Mouse (Mus musculus) MEL (cell line): ENCODE results near the gene 4430402I18Rik.

Experiments used
- CTCF ChIP-seq, 3 experiments: IDR thresholded peaks in 2 of 3; conservative IDR thresholded peaks in 1 of 3; 2 replicates each; pipeline ENCODE4 v1.5.1; 2011 to 2012; ENCODE audit warnings: low read length in 3 of 3, low read depth in 2 of 3, mild to moderate bottlenecking in 2 of 3, improper control_type of control experiment in 1 of 3, inconsistent platforms in 1 of 3, mixed read lengths in 1 of 3, moderate library complexity in 1 of 3; ENCODE audit not compliant: control insufficient read depth in 1 of 3, insufficient read depth in 1 of 3, poor library complexity in 1 of 3, severe bottlenecking in 1 of 3
- ZC3H11A ChIP-seq: IDR thresholded peaks from 2 replicates; pipeline ENCODE4 v1.6.1; 2012; ENCODE audit warnings: low read depth, mild to moderate bottlenecking, inconsistent platforms, low read length, improper control_type of control experiment

DNA sequence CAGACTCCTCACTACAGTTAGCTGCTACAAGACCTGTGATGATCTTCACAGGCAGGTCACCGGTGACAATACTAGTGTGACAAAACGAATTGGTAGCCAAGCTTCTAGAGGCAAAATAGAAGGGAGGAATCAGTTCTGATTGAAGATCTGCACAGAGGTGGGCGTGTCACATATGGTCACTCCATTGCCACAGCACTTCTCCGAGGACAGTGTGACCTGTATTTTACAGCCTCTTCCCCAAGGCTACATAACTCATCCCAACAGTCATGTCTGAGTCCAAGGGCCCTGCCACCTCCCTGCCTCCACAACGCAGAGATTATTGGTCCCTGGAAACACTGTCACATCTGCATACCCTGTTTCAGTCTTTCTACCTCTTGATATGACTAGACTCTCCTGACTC, 1.6 kb upstream of the 4430402I18Rik start:
- no peak for TF ChIP-seq CTCF (IDR thresholded peaks at IDR 0.05 in 2 of 3, conservative IDR thresholded peaks at IDR 0.05 in 1 of 3; ENCODE audit: control insufficient read depth in 1 of 3, insufficient read depth in 1 of 3, low read depth in 2 of 3, low read length in 3 of 3, poor library complexity in 1 of 3, severe bottlenecking in 1 of 3)
- no peak for TF ChIP-seq ZC3H11A
